Mouse (Mus musculus): ENCODE data around the gene Svop. TPM values are rescaled to one million over a fixed set of nuclear protein-coding genes. Genes with fewer than 3 reads are reported as not detected.

Svop gene
- polyA plus RNA-seq, 1 experiment from 2014 or later, result 0.08 TPM

GRCm38 (mm10) chr5:114090421-114091013, 853 bp downstream of the Svop start:
- 19% methylated on average over 7 of the region's 7 CpGs for WGBS
- Histone ChIP-seq H3K4me1 (replicated peaks; ENCODE audit: insufficient read depth, low read length) (no peaks in the 10 kb centered on the region; the same call in 1 of the 2 replicates), H3K4me3 (replicated peaks; ENCODE audit: low read depth, low read length) (no peak overlapping the region), H3K9me3 (replicated peaks; ENCODE audit: low read length) (no peaks in the 10 kb centered on the region), H3K36me3 (ENCODE audit: insufficient read depth, low read length) (no peaks in the 10 kb centered on the region), H3K9ac (ENCODE audit: low read depth, low read length) (no peak overlapping the region), H3K27ac (no peak overlapping the region), H3K27me3 (ENCODE audit: insufficient read depth, low read length) (no peaks in the 10 kb centered on the region), H3K4me2 (ENCODE audit: low read length) (no peak overlapping the region)
- TF ChIP-seq CTCF (IDR thresholded peaks at IDR 0.05; ENCODE audit: low read depth), result no peak
- ATAC-seq (replicated peaks; ENCODE audit: low FRiP score, low read depth), result no peak
- no peak for DNase-seq (ENCODE audit: low spot score)

- Histone ChIP-seq H3K36me3 (ENCODE audit: insufficient read depth, low read length) (no peaks in the 10 kb centered on the region), H3K27ac (no peak overlapping the region), H3K9ac (ENCODE audit: low read depth, low read length) (no peak overlapping the region), H3K4me1 (replicated peaks; ENCODE audit: insufficient read depth, low read length) (no peaks in the 10 kb centered on the region; the same call in 1 of the 2 replicates), H3K4me3 (replicated peaks; ENCODE audit: low read depth, low read length) (no peak overlapping the region), H3K9me3 (replicated peaks; ENCODE audit: low read length) (no peaks in the 10 kb centered on the region), H3K27me3 (ENCODE audit: insufficient read depth, low read length) (no peaks in the 10 kb centered on the region), H3K4me2 (ENCODE audit: low read length) (no peak overlapping the region)
- ATAC-seq (replicated peaks; ENCODE audit: low FRiP score, low read depth) (no peak), DNase-seq (ENCODE audit: low spot score) (no peak)
- 67% methylated on average over 12 of the region's 12 CpGs for WGBS
- TF ChIP-seq CTCF (IDR thresholded peaks at IDR 0.05; ENCODE audit: low read depth), result no peak
Measured at GRCm38 (mm10) chr5:114087875-114088480, 3.4 kb downstream of the Svop start.

- H3K9me3 ChIP-seq (replicated peaks; ENCODE audit: low read length), result no peaks in the 10 kb centered on the region
- no peak for DNase-seq (ENCODE audit: low spot score)
- H3K36me3 ChIP-seq (ENCODE audit: insufficient read depth, low read length), result no peaks in the 10 kb centered on the region
- H3K4me2 ChIP-seq (ENCODE audit: low read length), result no peak overlapping the region
- no peak for TF ChIP-seq CTCF (IDR thresholded peaks at IDR 0.05; ENCODE audit: low read depth)
- H3K27me3 ChIP-seq (ENCODE audit: insufficient read depth, low read length), result no peaks in the 10 kb centered on the region
- 84% methylated on average over 14 of the region's 14 CpGs for WGBS
- H3K4me3 ChIP-seq (replicated peaks; ENCODE audit: low read depth, low read length), result no peak overlapping the region
- H3K27ac ChIP-seq, result no peak overlapping the region
- ATAC-seq (replicated peaks; ENCODE audit: low FRiP score, low read depth), result no peak
- no peak overlapping the region for H3K9ac ChIP-seq (ENCODE audit: low read depth, low read length)
- no peaks in the 10 kb centered on the region for H3K4me1 ChIP-seq (replicated peaks; ENCODE audit: insufficient read depth, low read length)
Measured at GRCm38 (mm10) chr5:114085501-114085900, 5.9 kb downstream of the Svop start.

- no peaks in the 10 kb centered on the region for H3K36me3 ChIP-seq (ENCODE audit: insufficient read depth, low read length)
- DNase-seq (ENCODE audit: low spot score), result no peak
- 72% methylated on average over 8 of the region's 8 CpGs for WGBS
Measured at GRCm38 (mm10) chr5:114077009-114077408, 14.4 kb downstream of the Svop start.

GRCm38 (mm10) chr5:114072262-114072661, 19.1 kb downstream of the Svop start:
- Histone ChIP-seq H3K4me1 (replicated peaks; ENCODE audit: insufficient read depth, low read length) (no peaks in the 10 kb centered on the region), H3K4me3 (replicated peaks; ENCODE audit: low read depth, low read length) (no peak overlapping the region), H3K9ac (ENCODE audit: low read depth, low read length) (no peak overlapping the region), H3K27me3 (ENCODE audit: insufficient read depth, low read length) (no peaks in the 10 kb centered on the region), H3K36me3 (ENCODE audit: insufficient read depth, low read length) (no peaks in the 10 kb centered on the region), H3K4me2 (ENCODE audit: low read length) (no peak overlapping the region), H3K9me3 (replicated peaks; ENCODE audit: low read length) (no peaks in the 10 kb centered on the region), H3K27ac (no peak overlapping the region)
- TF ChIP-seq CTCF (IDR thresholded peaks at IDR 0.05; ENCODE audit: low read depth), result no peak
- 44% methylated on average over 2 of the region's 2 CpGs for WGBS
- ATAC-seq (replicated peaks; ENCODE audit: low FRiP score, low read depth), result no peak
- DNase-seq (ENCODE audit: low spot score), result no peak

More at GRCm38 (mm10) chr5:114077009-114077408, 14.4 kb downstream of the Svop start:
- Histone ChIP-seq H3K27ac (no peak overlapping the region), H3K9ac (ENCODE audit: low read depth, low read length) (no peak overlapping the region), H3K9me3 (replicated peaks; ENCODE audit: low read length) (no peaks in the 10 kb centered on the region), H3K4me1 (replicated peaks; ENCODE audit: insufficient read depth, low read length) (no peaks in the 10 kb centered on the region), H3K4me3 (replicated peaks; ENCODE audit: low read depth, low read length) (no peak overlapping the region), H3K4me2 (ENCODE audit: low read length) (no peak overlapping the region), H3K27me3 (ENCODE audit: insufficient read depth, low read length) (no peaks in the 10 kb centered on the region)
- ATAC-seq (replicated peaks; ENCODE audit: low FRiP score, low read depth), result no peak
- TF ChIP-seq CTCF (IDR thresholded peaks at IDR 0.05; ENCODE audit: low read depth), result no peak

GRCm38 (mm10) chr5:114070858-114071257, 20.5 kb downstream of the Svop start:
- Histone ChIP-seq H3K4me2 (ENCODE audit: low read length) (no peak overlapping the region), H3K36me3 (ENCODE audit: insufficient read depth, low read length) (no peaks in the 10 kb centered on the region), H3K27ac (no peak overlapping the region), H3K9ac (ENCODE audit: low read depth, low read length) (no peak overlapping the region), H3K4me3 (replicated peaks; ENCODE audit: low read depth, low read length) (no peak overlapping the region), H3K9me3 (replicated peaks; ENCODE audit: low read length) (no peaks in the 10 kb centered on the region), H3K27me3 (ENCODE audit: insufficient read depth, low read length) (no peaks in the 10 kb centered on the region), H3K4me1 (replicated peaks; ENCODE audit: insufficient read depth, low read length) (no peaks in the 10 kb centered on the region)
- no peak for ATAC-seq (replicated peaks; ENCODE audit: low FRiP score, low read depth)
- DNase-seq (ENCODE audit: low spot score), result no peak
- peak; percentile 20; the same call in 1 of the 2 replicates for TF ChIP-seq CTCF (IDR thresholded peaks at IDR 0.05; ENCODE audit: low read depth)
- 94% methylated on average over 4 of the region's 4 CpGs for WGBS

Measured in kidney, postnatal 0 days (tissue).